Mouse (Mus musculus) MEL-GATA-1-ER (cell line): ENCODE results near the gene Zscan4-ps1.
"Not testable (repeated sequence)": the region's sequence is repeated elsewhere in the genome, so short reads cannot be mapped to it uniquely, and the experiment has no call there.

Experiments
- DNase-seq: peaks from one replicate; pipeline ENCODE4 v3.0.0-alpha.2; 2012; ENCODE audit warnings: low read depth; ENCODE audit errors: extremely low read depth

Zscan4-ps1 gene

DNA sequence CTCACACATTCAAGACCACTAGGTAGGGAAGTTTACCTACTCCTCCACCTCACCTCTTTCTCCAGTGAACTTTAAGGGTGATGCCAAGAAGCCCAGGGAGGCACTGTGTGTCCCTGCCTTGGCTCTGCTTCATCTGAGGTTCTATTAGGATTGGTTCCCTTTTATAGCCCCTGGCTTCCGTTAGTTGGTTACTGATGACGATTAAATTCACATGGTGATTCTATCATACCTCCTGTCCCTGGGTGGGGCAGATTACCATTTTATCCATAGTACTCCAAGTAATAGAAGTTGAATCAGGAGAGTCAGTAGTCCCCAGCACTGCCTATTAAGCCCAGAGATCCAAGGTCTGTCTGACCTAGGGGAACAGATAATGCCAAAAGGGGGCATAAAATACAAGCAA lies at the start of gene Zscan4-ps1:
Zscan4-ps1 (minus strand) TSS at position 101 of the 400 bp plus-strand sequence.
- DNase-seq, result not testable (repeated sequence)
